Mouse (Mus musculus) small intestine, adult 2 months (tissue): ENCODE measurements around the gene Cbx4.

Experiments used
- CTCF ChIP-seq: fragments of 200-500 bp; IDR thresholded peaks from 2 replicates; pipeline ENCODE4 v1.5.1; 2012; ENCODE audit warnings: low read depth, mild to moderate bottlenecking, control low read depth, inconsistent platforms, low read length, moderate library complexity, mixed read lengths; ENCODE audit not compliant: insufficient replicate concordance, insufficient read length; ENCODE audit errors: extremely low read depth
- POLR2A ChIP-seq: fragments of 200-500 bp; IDR thresholded peaks from 2 replicates; pipeline ENCODE4 v1.6.1; 2012; ENCODE audit warnings: low read depth, mild to moderate bottlenecking, control low read depth, inconsistent platforms, low read length, moderate library complexity

DNA sequence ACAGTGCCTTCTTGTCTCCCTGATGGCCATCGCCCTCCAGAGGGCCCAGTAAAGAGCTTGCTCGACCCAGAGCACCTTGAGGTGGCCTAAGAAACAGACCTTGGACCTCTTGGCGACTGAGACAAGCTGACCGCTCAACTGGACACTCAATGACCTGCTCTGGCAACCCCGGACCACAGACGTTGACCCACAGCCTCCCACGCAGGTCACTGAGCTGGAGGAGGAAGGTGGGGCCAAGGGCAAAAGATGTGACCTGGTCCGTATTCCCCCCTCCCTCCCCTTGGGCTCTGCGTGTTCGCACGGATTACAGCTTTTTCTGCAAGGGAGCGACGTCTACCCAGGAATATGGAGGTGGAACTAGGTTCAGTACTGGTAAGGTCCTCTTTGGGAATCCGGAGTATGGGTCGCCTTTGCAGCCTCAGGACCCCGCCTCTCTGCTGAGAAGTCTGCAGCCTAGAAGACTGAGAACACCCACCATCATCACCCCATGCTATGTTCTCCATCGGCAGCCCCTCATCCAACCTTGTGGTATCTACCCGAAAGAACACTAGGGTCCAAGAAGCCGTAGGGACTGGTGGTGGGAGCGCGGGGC, 50.8 kb downstream of the Cbx4 start:
- TF ChIP-seq CTCF (no peak), POLR2A (no peak; the same call in 1 of the 2 replicates)
